Mouse (Mus musculus) brain, embryonic 14.5 days (tissue): Measurements from ENCODE around the gene Odf2.

Experiments used
- CTCF ChIP-seq: fragments of 200-500 bp; IDR thresholded peaks from 2 replicates; pipeline ENCODE4 v1.5.1; 2012; ENCODE audit warnings: inconsistent platforms, mild to moderate bottlenecking, moderate library complexity, borderline replicate concordance; ENCODE audit not compliant: insufficient read depth, insufficient read length; ENCODE audit errors: extremely low read depth
- POLR2A ChIP-seq: fragments of 200-500 bp; IDR thresholded peaks from 2 replicates; pipeline ENCODE4 v1.6.1; 2012; ENCODE audit warnings: mild to moderate bottlenecking, inconsistent platforms, borderline replicate concordance; ENCODE audit not compliant: poor library complexity, insufficient read depth, insufficient read length, severe bottlenecking; ENCODE audit errors: extremely low read depth

DNA sequence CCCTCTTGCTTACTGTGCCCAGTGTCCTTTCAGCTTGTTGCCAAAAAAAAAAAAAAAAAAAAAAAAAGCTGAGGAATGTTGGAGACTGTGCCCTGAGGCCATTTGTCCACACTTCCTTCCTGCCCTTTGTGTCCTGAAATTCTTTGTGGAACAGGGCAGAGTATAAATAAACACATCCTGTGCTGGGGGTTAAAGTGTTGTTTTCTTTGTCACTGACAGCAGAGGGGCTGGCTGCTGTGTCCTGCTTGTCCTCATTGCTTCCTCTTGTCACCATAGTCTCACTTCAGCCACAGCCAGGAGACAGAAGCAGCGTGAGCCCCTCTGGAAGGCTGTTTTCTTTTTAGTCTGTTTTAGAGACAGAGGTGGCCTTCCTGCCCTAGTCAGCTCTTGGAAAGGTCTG lies 55.7 kb downstream of the Odf2 start:
- TF ChIP-seq CTCF = no peak
- TF ChIP-seq POLR2A = no peak
